Mouse (Mus musculus) left cerebral cortex, postnatal 36 days (tissue): ENCODE data around the gene Rsph6a. TPM values are rescaled to one million over a fixed set of nuclear protein-coding genes. Genes with fewer than 3 reads are reported as not detected.

Experiments
- microRNA-seq: library from miRNA; unstranded; fragments of <30 nt; microRNA quantifications from one replicate; pipeline ENCODE4 v1.2.0, GENCODE M21; 2022
- total RNA-seq, 2 experiments: library from RNA; stranded (reverse); gene quantifications; 2 replicates each; pipeline ENCODE4 v1.2.3; 2021

Gene Rsph6a
- total RNA-seq, 2 experiments from 2014 or later = 0.25 TPM; not detected in 1

Small RNA genes within 50 kb of the gene (microRNA-seq; reads per million reads assigned to microRNA genes)
- 1.5 reads per million for gene Mir3100

Other genes with a start within 250 kb of the Rsph6a start
- not detected for gene Psg17, start 233.1 kb upstream of the Rsph6a start, total RNA-seq
- 1 to 10 TPM; 1.2 to 3.0 TPM for gene Mill2, start 214.7 kb upstream of the Rsph6a start, total RNA-seq
- 10 to 100 TPM; 20.5 to 21.9 TPM for gene Pglyrp1, start 183.4 kb upstream of the Rsph6a start, total RNA-seq
- gene Ccdc61, start 144.3 kb upstream of the Rsph6a start, total RNA-seq = 10 to 100 TPM; 10.6 to 11.0 TPM
- 10 to 100 TPM; 75.3 to 88.8 TPM for gene Nova2, start 128.8 kb upstream of the Rsph6a start, total RNA-seq
- 1 to 10 TPM in 1 of 2 experiments, under 1 TPM in 1; 0.47 to 1.3 TPM for gene Nanos2, start 67.3 kb upstream of the Rsph6a start, total RNA-seq
- 10 to 100 TPM; 53.5 to 55.3 TPM for gene Mypop, start 63.4 kb upstream of the Rsph6a start, total RNA-seq
- gene Irf2bp1, start 50.6 kb upstream of the Rsph6a start, total RNA-seq = 10 to 100 TPM; 46.3 to 53.5 TPM
- not detected for gene Foxa3, start 31.2 kb upstream of the Rsph6a start, total RNA-seq
- gene Sympk, start 30.3 kb upstream of the Rsph6a start, total RNA-seq = 100 to 1,000 TPM; 126 to 129 TPM
- gene Dmwd, start 21.5 kb downstream of the Rsph6a start, total RNA-seq = 100 to 1,000 TPM; 146 to 148 TPM
- 10 to 100 TPM; 21.4 to 40.2 TPM for gene Dmpk, start 29.2 kb downstream of the Rsph6a start, total RNA-seq
- 1 to 10 TPM; 1.6 to 2.6 TPM for gene Six5, start 39.9 kb downstream of the Rsph6a start, total RNA-seq
- under 1 TPM; 0.37 to 0.41 TPM for gene Gm4969, start 63.7 kb downstream of the Rsph6a start, total RNA-seq
- 10 to 100 TPM; 14.0 to 14.3 TPM for gene Fbxo46, start 65.2 kb downstream of the Rsph6a start, total RNA-seq
- 10 to 100 TPM; 14.6 to 17.3 TPM for gene Qpctl, start 94.6 kb downstream of the Rsph6a start, total RNA-seq
- 10 to 100 TPM; 70.3 to 76.0 TPM for gene Snrpd2, start 95.0 kb downstream of the Rsph6a start, total RNA-seq
- 1 to 10 TPM in 1 of 2 experiments, under 1 TPM in 1; 0.89 to 2.6 TPM for gene Gipr, start 111.4 kb downstream of the Rsph6a start, total RNA-seq
- gene Eml2, start 121.7 kb downstream of the Rsph6a start, total RNA-seq = 100 to 1,000 TPM; 124 to 156 TPM
- 1 to 10 TPM; 2.1 to 4.6 TPM for gene Gpr4, start 157.8 kb downstream of the Rsph6a start, total RNA-seq
- 10 to 100 TPM; 41.0 to 45.7 TPM for gene Opa3, start 173.6 kb downstream of the Rsph6a start, total RNA-seq
- gene Vasp, start 217.1 kb downstream of the Rsph6a start, total RNA-seq = 10 to 100 TPM; 11.2 to 13.5 TPM
- not detected for gene Ppm1n, start 225.4 kb downstream of the Rsph6a start, total RNA-seq
- gene Rtn2, start 227.9 kb downstream of the Rsph6a start, total RNA-seq = 100 to 1,000 TPM in 1 of 2 experiments, 10 to 100 TPM in 1; 98.6 to 121 TPM